Mouse (Mus musculus): ENCODE measurements around the gene Bhlhe40.

- no peak for TF ChIP-seq CTCF (IDR thresholded peaks at IDR 0.05; ENCODE audit: low read depth, low read length)
- TF ChIP-seq GATA1 (IDR thresholded peaks at IDR 0.05; ENCODE audit: borderline replicate concordance, low read length): no peak
Observed at GRCm38 (mm10) chr6:108710667-108711066, 50.2 kb downstream of the Bhlhe40 start.

All from G1E (cell line).